Mouse (Mus musculus) thymus, postnatal 36 days (tissue): ENCODE measurements around the gene Psmc5.
"Not testable (repeated sequence)": the region's sequence is repeated elsewhere in the genome, so short reads cannot be mapped to it uniquely, and the experiment has no call there.

Source experiments
- DNase-seq, 2 experiments: peaks; one replicate each; pipeline ENCODE4 v3.0.0; 2022; ENCODE audit warnings: mixed read lengths in 2 of 2

Gene Psmc5

DNA sequence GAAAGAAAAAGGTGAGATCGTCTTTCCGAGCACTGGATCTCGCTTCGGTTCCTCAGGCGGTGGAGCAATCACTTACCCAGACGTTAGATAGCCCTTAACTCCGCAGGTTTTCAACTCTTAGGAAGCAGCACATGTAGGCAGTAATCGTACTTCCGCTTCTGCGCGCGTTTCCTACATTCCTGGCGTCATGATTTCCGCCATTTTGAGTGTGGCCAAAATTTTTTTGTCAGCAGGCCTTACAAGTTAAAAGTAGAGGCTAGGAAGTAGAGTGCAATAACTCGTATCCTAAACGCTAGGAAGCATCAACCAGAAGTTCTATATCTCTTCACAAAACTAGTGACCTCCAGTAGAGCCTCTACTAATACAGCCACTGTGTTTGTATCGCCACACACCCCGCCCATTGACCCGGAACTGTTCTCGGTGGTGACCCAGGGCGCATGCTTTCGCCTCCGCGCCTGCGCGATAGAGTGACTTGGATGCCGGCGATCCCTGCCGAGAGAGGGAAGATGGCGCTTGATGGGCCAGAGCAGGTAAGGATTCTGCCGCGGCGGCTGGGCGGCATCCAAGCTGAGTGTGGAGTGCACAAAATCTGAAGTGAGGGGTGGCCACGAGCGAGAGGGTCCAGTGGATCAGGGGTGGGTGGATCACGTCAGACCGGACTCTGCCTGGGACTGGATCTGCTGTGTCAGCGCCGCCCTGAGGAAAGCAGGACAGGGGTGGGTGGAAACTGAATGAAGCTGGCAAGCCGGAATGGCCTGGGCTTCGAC is at the start of gene Psmc5, which contains the start of gene Ftsj3:
Gene Psmc5, plus strand, starts transcription at position 470 of the 767 bp plus-strand sequence.
Gene Ftsj3, minus strand, starts transcription at position 395 of the 767 bp plus-strand sequence.
- DNase-seq, result peak; percentile 97 to 98

DNA sequence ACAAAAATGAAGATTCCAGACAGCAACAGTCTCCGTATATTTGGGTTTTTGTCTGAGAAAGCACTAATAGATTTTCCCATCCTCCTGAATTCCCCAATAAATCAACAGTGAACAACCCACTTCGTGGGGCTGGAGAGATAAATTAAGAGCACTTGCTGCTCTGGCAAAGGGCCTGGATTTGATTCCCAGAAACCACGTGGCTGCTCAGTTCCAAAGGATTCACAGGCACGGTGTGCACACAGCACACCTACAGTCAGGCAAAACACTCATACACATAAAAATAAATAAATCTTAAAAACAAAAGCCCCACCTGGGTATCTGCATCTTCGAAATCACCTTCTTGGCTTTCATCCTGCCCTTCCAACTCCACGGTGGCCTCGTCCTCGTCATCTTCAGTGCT is 43.2 kb upstream of the Psmc5 start:
- DNase-seq, result no peak

DNA sequence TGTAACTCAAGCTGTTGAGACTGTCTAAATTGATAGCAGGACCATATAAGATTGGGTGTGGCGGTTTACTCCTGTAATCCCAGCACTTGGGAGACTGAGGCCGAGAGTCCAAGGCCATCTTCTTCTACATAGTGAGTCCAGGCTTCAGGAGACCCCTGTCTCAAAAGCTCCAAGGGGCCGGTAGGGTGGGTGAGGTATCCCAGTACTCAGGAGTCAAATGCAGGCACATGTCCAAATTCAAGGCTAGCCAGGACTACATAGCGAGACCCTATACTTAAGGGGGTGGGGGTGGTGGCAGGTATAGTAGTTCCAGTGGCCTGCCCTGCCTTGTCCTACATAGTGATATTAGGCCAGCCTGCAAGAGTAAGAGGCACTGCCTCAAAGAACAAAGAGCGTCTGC is 41.1 kb upstream of the Psmc5 start:
- DNase-seq, result no peak

DNA sequence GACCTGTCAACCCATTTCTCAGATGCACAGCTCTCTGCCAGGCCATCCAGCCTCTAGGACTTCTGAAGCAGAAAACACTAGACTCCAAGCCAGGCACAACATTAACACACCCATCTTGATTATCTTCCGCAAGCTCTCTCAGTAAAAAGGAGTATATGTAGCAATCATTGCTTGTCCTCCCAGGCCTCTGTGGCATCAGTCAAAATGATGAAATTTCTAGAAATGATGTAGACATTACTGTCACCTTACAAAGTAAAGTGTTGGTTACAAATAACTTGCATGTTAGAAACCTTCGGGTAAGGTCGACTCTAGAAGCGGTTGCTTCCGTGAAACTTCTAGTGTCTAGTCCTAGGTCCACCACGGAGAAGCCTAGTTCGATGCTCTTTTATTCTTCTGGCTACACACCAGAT is 40.5 kb upstream of the Psmc5 start:
- no peak for DNase-seq

DNA sequence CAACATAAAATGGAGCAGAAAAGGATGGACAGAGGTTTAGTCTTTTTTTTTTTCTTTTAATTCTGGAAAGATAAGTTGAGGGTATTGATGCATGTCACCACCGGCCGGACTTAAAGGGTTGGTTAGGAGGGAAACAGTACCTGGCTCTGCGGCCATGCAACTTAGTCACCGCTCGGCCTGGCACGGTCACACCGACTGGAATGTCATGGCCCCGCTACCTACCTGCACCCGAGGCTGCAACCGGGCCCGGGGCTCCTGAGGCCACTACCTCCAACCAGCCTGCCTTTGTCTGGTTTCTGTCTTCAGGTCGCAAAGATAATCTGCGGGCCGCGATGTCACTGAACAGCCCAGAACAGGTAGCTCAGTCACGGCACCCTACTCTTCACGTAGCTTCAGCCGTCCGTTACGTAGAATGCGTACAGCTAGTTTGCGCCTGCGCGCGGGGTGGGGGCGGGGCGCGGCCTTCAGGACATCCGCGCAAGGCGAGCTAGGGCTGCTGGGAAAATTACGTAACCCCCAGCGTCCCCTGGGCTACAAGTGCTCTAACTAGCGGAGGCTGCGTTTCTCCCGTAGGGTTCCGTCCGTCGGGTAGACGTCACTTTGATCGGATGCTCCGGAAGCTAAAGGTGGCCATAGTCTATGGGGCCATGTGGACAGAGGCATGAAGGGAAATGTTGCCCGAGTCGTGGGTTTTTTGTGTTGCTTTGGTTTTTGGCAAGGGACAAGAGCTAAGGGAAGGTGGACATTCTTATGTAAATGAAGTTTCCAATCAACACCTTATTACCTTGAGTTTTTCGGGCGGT is 39.8 kb upstream of the Psmc5 start, which contains the start of gene Ccdc47:
Gene Ccdc47, minus strand, starts transcription at position 418 of the 803 bp plus-strand sequence.
- DNase-seq, result peak; percentile 88 to 93

DNA sequence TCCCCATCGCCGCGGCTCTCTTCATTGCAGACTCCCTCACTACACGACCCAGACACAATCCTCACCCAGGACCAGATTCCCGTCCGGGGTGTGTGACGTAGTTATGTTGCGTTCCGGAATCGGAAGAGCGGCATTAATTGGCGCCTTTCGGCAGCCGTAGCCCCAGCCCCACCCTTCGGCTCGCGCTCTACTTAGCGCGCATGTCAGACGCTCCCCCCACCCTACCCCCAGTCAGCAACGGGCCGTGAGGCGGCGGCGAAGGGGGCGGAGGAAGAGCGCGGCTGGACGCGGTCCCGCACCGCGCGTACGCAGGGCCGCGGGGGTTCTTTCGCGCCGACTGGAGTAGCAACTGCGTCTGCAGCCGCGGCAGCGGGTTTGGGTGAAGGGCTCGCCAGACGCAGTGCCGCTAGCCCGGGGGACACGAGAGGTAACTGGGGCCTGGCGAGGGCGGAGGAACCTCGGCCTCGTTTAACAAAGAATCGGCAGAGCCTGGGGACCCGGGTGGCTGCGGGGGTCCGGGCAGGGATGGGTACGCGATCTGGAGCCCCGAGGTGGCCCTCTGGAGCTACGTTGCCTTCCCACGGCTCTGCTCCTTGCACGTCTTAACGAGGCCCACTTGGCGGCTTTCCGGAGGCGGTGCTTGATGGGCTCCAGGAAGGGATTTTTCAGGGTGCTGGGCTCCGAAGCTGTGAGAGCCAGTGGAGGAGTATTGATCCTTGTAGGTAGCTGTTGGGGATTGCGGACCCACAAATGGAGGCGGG is 39.0 kb upstream of the Psmc5 start, which contains the start of gene Ddx42:
Gene Ddx42, plus strand, starts transcription at position 197 of the 761 bp plus-strand sequence.
- peak; percentile 86 to 92 for DNase-seq

DNA sequence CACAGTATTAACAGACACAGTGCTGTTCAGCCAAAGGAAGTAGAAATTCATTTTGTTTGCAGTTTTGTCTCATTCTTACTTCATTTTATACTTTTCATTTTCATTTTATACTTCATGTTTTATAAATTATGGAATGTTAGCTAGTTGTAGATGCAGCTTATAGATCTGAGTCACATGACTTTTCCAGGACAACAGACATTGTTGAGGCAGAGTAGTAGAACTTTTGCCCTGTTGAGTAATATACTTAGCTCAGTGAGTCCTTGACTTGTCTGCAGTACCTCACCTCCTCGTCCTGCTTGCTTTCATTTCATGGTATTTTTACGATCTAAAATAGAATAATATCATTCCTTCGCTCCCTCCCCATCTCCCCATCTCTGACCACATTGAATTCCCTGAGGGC is 35.4 kb upstream of the Psmc5 start:
- DNase-seq, result no peak

DNA sequence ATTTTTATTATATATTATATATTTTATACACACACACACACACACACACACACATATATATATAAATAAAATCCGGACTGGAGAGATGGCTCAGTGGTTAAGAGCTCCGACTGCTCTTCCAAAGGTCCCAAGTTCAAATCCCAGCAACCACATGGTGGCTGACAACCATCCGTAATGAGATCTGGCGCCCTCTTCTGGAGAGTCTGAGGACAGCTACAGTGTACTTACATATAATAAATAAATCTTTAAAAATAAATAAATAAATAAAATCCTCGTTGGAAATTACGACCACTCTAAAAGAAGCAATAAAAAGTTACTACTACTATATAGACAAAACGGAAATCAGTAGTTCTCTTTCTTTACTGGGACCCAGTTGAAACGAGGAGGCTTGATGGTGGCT is 22.0 kb upstream of the Psmc5 start:
- not testable (repeated sequence) for DNase-seq

DNA sequence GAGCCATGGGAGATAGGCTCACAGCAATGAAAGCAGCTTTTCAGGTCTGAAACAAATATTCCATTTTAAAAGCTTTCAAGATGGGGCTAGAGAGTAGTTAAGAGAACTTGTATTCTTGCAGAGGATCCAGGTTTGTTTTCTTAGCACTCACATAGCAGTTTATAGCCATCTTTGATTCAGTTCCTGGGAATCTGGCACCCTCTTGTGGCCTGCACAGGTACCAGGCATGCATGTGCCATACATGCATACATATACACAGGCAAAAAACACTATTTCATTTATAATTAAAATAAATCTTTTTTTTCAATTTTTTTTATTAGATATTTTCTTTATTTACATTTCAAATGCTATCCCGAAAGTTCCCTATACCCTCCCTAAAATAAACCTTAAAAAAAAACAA is 9.1 kb upstream of the Psmc5 start:
- DNase-seq, result no peak

DNA sequence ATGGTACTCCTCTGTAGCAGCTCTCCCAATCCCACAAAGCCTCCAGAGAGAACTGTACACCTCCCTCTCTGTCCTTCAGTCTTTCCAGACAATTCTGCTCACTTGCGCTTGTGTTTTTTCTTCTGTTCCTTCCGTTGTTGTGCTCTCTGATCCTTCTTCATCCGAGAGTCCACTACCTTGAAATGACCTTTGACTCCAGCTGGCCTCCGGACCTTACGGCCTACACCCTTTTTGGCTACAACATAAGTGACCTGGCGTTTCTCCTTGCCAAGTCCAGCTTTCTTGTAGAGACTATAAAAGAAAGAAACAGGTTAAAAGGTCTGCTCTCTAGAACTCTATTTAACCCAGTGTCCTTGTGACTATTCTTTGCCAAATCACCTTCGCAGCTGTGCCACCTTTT is 6.6 kb upstream of the Psmc5 start:
- no peak for DNase-seq

DNA sequence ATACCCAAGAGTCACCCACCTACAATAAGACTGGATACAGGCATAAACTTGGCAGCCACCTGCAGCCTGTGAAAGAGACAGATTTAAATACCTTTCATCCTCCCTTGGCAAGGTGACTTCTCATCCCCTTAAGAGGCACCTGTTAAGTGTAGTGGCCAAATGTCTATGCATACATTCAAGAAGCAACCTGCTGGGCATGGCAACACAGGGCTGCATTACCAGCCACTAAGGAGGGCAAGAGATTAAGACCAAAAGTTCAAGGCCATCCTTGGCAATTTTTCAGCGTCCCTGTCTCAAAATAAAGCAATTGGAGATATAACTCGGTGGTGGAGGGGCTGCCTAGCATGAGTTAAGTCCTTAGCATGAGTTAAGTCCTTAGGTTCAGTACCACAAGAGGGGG is 1.2 kb upstream of the Psmc5 start:
- no peak for DNase-seq

DNA sequence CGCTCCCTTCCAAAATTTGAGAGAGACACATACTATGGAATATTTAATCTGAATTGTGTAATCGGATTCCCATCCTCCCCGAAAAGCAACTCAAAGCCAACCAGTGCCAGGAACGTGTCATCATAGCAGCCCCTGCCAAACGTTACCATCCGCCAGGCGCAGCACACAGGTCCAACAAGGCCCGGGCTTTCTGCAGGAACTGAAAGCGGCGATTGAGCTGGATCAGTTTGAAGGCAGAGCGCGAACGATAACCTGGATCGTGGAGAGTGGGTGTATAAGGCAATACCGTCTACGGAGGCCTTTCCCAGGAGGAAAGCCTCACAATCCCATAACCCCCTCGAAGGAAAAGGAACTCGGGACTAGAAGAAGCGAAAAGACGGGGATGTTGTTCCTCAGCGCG is 780 bp upstream of the Psmc5 start:
- no peak for DNase-seq

DNA sequence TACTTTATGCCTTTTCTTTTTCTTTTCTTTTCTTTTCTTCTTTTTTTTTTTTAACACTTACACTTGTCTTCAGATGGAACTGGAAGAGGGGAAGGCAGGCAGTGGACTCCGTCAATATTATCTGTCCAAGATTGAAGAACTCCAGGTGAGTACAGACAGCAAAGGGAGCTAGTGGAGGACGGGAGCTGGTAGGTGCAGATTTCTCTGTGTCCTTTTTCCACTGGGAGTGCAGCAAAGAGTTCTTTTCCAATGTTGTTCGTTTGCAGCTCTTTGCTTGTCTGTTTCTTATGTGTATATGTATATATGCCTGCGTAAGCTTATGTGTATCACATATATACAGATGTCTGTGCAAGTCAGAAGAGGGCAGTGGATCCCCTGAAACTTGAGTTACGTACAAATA is 821 bp downstream of the Psmc5 start:
- no peak for DNase-seq

DNA sequence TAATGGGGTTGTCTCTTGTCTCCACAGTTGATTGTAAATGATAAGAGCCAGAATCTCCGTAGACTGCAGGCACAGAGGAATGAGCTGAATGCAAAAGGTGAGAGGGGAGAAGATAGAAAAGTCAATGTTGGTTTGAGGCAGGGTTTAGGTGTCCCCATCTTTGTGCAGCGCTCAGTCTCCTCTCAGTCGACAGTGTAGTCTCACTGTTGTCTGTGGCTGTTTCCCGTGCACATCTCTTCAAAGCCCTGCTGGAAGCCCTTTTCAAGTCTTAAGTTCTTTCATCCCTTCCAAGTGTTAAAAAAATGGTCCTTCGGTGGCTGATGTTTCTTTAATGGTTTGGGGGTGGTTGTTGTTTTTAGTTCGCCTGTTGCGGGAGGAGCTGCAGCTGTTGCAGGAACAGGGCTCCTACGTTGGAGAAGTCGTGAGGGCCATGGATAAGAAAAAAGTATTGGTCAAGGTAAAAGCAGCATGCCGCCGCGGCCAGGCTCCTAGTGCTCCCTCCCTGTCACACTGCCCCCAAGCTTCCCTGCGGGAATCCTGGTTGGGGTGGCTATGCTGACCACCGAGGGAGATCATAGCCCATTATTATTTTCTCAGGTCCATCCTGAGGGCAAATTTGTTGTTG is 5.0 kb downstream of the Psmc5 start:
- no peak for DNase-seq

DNA sequence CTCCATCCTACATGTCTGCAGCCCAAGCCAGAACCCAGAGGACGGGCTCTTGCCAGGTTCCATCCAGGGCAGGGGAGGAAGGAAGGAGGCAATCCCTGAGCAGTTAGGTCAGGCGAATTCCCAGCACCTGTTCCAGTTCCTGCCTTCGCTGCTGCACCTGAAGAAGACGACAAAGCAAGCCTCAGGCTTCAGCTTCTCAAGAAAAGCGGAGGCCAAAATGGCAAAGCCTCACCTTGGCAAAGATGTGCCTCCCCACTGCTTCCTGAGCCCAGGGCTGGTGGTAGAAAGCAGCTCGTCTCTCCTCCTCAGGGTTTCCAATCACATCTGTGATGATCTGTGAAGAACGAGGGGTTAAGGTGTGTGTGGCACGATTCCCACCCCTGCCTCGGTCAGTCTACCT is 8.0 kb downstream of the Psmc5 start:
- no peak for DNase-seq

DNA sequence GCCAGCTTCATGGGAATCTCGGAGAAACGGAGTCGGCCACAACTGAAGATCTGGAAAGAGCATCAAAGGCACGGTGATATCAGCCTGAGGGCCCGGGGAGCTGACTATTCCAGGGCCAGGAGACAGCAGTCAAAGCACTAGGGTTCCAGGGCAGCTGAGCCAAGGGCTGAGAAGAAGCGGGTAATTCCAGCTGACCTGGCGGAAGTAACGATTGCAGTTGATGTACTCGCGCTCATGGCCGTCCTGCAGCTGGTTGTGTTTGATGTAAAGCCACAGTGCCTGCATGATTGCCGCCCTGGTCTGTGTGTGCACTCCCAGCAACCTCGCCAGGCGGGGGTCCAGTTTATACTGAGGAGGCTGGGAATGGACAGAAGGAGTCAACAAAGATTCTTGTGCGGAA is 9.0 kb downstream of the Psmc5 start:
- DNase-seq, result no peak

DNA sequence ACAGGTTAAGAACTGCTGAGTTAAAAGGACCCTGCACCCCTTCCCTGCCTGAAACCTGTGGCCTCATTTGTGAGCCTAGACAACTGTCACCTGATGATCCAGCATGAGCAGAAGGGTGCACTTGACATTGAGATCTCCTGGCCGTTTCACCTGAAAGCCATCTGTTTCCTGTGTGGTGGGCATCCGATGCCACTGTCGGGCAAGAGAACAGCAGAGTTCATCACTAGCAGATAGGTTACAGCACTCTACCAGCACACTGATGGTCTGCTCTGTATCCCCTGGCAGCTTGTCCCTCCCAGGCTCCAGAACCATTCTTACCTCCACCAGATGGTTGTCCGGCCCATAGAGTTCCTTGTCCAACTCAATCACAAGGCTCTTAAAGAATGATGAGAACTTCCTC is 9.6 kb downstream of the Psmc5 start:
- no peak for DNase-seq

DNA sequence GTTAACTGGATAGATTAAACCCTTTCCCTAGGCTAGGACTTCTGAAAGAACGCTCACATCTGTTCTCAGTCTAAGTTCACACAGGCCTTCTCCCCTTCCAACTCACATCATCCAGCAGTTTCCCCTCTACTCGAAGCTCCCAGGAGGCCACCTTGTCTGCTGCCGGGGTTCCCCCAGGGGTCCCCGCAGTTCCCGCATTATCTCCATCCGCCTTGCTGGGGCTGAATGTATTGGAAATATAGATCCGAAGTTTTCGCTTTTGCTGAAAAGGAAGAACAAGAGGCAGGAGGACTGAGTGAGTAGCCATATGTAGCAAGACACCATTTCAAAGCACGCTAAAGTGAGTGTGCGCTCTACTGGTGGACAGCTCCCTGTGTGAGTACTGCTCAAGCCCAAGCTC is 10.5 kb downstream of the Psmc5 start:
- no peak for DNase-seq

DNA sequence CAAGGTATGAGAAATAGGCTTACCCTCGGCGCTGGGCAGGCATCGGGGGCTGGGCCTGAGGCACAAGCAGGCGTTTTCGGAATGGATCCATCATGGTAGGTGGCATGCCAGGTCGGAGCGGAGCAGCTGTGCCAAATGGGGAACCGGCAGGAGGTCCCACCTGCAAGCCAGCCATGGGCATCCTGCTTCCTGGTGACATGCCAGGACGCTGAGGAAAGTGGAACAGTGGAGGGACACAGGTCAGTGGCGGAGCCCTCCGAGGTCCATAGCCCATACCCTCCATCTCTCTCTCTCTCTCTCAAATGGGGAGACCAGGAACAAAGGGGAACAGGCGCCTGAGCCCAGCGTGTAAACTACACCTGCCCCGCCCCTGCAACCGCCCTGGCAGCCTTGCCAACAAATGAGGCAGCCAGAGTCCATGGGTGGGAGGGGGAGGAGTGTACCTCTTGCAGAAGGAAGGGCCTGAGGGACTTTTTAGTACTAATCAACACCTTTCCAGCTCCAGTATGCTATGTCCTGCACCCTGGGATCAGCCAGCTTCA is 11.4 kb downstream of the Psmc5 start:
- no peak for DNase-seq

DNA sequence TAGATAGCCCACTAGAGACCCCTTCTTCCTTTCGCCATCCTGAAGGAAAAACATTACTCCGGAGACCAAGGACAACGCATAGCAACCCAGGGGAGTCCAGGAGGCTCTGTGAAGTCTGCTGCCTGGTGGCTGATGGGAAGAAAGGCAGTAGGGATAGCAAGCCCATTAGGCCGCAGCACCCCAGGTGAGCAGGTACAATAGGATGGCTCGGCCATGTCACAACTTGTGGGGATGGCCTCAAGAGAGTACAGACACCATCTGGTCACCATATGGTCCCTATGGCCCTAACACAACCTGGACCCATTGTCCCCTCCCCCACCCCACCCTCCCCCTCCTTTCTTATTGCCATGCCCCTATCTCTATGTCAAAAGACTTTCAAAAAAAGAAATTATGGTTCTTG is 11.9 kb downstream of the Psmc5 start:
- no peak for DNase-seq

DNA sequence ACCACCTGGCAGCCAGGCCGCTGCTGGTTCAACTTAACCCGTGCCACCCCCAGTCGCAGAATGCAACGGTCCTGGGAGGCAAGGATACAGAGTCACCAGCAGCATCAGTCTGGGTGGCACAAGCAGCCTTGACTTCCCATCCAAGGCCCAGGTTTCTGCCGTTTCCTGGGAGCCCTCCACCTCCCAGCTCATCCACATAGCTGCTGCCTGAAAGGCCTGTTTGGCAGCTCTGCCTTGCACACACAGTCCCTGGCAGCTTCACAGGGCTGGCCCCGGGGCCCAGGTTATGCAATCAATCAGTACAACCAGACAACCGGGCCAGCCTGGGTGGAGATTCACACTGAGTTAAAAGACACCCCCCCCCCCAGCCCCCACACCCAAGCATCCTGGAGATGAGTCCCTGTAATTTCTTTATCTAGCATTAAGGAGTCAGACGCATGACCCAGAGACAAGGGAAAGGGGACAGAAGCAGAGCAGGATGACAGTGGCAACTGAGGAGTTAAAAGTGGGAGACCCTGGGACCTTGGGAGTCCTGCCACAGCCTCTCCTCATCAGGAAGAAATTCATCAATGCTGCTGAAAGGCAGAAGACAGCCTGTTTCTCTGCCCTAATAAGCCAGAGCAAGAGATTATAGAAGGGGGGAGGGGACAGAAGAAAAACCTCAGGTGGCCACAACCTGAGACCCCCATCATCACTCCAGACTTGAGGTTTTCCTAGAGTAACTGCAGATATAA is 12.5 kb downstream of the Psmc5 start:
- DNase-seq, result no peak

DNA sequence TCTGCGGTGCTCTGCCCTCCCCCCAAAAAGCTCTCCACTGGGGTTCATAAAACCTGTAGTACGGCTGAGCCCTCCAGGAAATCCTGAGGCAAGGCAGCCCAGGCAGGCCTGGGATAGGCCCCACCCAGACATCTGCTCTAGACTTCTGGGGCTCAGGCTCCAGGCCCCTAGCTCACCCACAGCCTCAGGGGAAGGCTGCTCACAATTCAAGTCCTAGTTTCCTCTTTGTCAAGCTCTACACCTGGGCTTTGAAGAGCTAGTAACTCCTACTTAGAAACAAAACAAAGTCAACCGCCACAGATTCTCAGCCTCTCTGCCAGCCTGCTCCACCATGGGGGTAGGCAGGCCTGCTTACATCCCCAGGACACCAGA is 13.1 kb downstream of the Psmc5 start:
- peak; percentile 67 to 86 for DNase-seq
